Mouse (Mus musculus) heart, postnatal 14 days (tissue): Measurements from ENCODE around the gene Mycbp2. TPM values are rescaled to one million over a fixed set of nuclear protein-coding genes. Genes with fewer than 3 reads are reported as not detected.

Experiments used
- DNase-seq, 2 experiments: peaks; one replicate each; pipeline ENCODE4 v3.0.0; 2021 to 2022
- intact Hi-C: fragments of 180-260 bp; cut with DNase I; formaldehyde crosslinking; loops from one replicate; pipeline ENCODE4 v1.15.1; 2025
- total RNA-seq, 2 experiments: library from RNA; stranded (reverse); gene quantifications; 2 replicates each; pipeline ENCODE4 v1.2.3; 2021

Mycbp2 gene
- total RNA-seq, 2 experiments from 2014 or later, result 30.8 to 31.0 TPM

DNA sequence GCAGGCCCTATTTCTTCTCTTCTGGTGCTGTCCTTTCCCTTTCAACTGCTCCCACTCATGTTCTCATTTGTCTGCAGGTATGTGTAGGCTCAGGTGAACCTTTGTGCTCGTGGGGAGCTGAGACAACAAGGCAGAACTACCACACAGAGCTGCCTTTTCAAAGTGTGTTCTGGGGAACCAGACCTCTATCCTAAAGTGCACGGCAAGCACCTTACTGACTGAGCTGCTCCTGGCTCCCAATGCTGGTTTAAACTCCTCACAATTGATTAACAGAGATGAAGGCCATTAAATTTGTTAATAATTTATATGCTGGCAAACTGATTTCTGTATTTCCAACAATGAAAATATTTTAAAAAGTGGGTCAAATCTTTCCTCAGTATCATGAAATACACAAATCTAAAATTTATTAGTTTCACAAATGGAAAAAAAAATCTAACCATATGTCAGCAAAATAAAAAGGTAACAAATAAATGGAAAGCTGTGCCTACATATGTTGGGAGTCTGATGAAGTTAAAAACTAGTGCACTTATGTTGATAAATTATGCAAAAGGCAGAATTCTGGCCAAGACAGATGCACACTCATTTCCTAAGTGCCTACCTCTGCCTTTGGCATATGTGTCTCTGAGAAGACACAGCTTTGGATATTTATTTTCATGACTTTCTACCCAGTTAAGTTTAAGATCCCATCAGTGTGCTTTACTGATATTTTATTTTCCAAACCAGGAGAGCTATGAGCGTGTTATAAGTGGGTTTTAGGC is 233.8 kb downstream of the Mycbp2 start:
- no peak for DNase-seq
- intact Hi-C loops, result no loop called here

DNA sequence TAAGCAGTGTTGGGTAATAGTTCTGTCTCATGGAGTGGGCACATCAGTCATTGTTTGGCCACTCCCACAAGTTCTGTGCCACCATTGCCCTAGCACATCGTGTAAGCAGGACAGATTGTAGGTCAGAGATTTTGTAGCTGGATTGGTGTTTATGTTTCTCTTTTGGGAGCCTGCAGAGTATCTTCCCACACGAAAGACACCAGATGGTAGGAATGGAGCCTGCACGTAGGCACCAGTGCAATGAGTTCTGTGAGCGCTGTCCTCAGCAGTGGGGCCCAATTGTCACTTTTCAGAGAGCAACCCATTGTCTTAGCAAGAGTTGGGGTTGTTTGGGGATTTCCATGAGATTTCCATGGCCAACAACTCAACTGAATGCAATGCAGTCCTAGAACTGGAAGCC is 236.6 kb downstream of the Mycbp2 start:
- DNase-seq, result no peak
- intact Hi-C loops, result no loop called here

DNA sequence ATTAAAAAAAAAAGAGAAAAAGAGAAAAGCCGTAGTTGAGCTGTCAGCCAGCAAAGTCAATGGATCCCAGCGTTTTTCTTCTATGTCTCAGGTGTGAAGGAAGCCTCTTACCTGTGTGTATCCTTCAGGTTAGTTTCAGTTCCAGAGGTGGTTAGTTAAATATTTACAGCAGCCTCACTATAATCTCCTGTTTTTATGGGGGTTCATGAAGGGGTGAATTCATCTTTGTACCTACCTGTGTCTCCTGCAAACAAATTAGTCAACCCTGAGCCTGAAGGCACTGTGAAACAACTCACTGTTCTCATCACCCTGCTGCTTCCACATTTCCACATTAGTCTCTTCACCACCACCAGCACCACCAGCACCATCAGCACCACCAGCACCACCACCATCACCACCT is 240.3 kb downstream of the Mycbp2 start:
- no peak for DNase-seq
- intact Hi-C loops, result no loop called here

DNA sequence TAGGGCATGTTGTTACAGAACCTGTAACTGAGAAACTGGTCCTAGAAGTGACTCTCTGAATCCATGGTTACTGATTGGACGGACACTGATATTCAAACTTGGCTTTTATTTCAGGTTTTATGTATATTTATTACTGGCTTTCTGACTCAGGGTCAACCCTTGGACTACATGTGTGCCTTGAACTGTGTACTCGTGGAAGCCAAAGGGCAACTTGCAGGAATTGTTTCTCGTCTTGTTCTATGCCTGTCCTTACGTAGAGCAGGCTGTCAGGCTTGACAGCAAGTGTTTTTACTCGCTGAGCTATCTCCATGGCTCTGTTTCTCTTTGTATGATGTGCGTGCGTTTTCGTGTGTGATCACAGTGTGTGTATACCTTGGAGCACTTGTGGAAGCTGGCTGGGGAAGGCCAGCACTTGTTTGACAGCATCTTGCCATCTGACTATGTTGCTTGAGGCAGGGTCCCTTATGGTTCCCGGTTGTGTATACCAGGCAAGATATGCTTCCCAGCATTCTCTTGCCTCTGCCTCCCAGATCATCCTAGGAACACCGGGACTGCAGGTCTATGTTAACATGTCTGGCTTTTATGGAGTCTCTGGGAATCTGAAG is 243.8 kb downstream of the Mycbp2 start:
- no peak for DNase-seq
- intact Hi-C loops, result no loop called here

DNA sequence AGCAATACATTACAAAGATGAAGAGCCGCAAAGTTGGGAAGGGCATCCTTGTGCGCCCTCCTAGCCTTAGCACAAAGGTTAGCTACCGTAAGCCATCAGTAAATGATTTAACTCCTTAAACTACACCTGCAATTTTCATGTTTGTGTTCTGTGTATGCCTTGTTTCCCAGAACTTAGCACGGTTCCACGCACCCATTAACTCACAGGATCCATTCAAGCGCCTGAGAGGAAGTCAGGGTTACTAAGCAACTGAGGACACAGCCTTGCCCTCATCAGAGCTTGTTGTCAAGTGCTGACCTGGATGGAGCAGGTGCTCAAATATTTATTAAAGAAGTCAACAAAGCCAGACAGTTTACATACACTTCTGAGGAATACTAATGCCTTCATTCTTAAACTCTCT is 244.4 kb downstream of the Mycbp2 start:
- no peak for DNase-seq
- intact Hi-C loops, result no loop called here

DNA sequence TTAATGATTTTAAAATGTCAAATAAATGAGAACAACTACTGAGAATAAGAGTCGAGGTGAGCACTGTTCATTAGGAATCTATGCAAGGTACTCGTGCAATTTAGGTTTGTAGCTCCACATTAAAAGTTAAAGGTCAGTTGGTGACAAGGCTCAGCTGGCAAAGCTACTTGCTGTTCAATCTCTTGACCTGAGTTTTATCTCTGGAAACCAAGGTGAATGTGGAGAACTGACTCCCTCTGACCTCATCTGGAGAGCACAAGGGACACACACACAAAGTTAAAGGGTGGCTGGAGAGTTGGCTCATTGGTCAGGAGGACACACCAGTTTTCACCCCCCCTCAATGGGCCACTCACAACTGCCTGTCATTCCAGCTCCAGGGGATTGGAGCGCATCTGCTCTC is 245.4 kb downstream of the Mycbp2 start:
- intact Hi-C loops, result no loop called here
- DNase-seq, result no peak

DNA sequence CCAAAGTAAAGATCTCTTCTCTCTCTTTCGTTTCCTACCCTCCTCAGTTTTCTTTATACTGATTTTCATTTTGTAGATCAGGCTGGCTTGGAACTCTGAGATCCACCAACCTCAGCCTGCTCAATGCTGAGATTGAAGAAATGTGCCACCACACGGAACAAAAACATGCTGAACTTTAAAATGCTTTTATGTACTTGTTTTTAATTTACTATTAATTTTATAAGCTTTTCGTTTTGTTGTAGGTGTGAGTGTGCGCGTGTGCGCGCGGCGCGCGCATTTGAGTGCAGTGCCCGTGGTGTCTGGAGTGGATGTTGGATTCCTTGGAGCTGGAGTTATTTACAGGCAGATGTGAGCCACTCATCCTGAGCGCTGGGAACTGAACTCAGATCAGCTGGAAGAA is 246.3 kb downstream of the Mycbp2 start:
- intact Hi-C loops, result no loop called here
- DNase-seq, result no peak

DNA sequence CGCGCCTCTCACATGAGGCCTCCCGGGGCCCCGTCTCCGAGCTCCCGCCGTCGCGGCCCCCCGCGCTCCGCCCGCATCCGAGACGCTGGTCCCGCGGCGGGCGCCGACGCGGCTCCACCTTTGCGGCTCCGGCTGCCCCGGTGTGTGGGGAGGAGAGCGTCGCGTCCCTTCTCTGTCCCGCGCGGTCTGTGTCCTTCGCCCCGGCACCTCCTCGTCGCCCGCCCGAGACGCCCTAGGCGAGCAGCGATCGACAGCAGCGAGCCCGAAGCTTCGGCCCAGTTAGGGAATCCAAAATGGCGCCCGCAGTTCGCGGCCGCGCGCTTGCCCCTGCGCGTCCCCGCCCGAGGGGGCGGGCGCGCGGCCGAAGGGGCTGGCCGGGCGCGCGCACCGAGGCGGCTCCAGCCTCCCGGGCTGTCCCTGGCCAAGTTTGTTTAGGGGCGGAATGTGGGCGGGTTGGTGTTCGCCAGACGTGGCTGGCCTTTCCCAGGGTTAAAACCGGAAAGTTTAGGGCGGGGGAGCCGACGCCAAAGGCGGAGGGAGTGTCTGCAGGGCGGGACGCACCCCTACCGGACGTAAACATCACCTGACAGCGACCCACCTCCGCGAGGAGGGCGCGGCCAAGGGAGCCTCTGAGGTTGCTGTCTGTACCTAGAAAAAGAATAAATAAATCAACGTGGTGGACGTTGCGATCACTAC is 247.2 kb downstream of the Mycbp2 start, which contains the start of gene Fbxl3:
TSS of gene Fbxl3 (minus strand) at position 329 of the 696 bp plus-strand sequence.
- intact Hi-C loops, result no loop called here
- peak; percentile 93 to 94 for DNase-seq

DNA sequence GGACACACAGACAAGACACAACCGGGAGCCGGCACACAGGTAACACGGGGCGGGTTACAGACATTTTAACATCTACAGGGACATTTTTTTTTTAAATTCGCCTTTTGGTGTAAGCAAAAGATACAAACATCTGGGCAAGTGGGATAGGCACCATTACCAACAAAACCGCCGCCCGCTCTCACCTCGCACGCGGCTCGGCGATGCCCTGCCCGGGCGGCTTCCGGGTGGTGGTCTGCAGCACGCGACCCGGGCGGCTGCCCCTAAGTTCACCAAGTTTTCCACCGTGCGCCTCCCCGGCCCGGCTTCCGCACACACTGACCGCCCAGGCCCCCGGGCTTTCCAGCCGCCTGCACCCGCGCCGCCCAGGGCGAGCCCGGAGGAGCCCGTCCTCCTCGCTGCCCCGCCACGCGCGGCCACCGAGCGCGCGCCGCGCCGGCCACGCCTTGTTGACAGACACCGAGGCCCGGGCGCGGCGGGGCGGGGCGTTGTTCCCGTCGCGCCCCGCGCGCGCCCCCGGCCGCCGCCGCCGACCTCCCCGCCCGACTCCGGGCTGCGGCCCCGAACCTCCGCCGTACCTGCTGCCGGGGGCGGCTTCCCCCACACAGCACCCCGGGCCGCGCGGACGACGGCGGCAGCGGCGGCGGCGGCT is 247.9 kb downstream of the Mycbp2 start:
- intact Hi-C loops, result no loop called here
- DNase-seq, result peak; percentile 90 to 94

DNA sequence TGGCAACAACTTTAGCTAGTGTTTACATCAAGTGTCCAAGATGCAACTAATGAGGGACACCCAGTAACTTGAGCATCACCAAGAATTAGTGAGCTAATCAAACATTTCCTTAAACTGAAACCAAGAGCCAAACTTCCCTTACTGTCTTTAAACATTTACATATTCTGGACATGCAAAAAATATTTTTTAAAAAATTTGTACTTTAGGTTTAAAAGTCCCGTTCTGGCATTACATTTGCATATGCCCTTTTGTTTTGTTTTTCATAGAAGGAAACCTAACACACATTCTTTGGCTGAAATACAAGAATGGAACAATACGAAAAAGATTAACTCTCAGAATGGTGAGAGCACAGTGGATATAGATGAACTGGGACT is 248.4 kb downstream of the Mycbp2 start:
- intact Hi-C loops, result no loop called here
- no peak for DNase-seq

DNA sequence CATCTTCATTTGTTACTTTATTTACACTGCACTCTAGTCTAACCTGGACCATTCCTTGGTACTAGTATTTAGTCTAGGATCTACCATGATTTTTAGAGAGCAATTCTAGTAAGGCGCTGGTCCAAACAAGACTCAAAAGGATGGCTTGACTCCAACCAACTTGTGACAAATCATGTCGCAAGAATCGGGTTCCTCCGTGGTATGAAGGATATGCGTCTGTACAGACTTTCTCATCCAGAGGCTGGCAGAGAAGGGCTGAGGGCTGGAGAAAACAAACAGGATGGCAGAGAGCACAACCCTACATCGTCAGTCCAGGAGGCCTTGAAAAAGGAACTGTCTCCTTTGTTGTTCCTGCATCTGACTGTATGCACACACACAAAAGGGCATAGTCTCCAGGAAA is 250.0 kb downstream of the Mycbp2 start:
- peak in 1 of 2 experiments; percentile 17 for DNase-seq
- intact Hi-C loops, result loop anchor here (2.0 kb wide), 1 partner anchor 26 kb away; the partner anchor contains the start of gene Cln5

DNA sequence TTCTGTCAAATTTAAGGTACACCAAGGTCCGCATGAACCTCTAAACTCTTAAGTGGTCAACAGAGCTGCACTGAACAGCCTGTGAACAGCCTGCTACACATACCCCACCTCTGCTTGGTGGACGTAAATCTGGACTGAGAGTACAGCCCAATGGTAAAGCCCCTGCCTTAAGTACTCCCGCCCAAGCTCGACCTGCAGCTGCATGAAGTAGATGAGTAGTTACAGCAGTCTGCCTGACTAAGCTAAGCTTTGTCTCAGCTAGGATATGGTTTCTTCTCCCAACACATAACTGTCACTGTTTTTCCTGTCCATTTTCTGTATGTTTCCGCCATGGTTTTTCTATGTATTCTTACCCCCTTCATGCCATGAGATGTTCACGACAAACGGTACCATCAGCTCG is 250.8 kb downstream of the Mycbp2 start:
- DNase-seq, result no peak
- intact Hi-C loops, result loop anchor here (2.0 kb wide), 1 partner anchor 25 kb away; the partner anchor contains the start of gene Cln5

DNA sequence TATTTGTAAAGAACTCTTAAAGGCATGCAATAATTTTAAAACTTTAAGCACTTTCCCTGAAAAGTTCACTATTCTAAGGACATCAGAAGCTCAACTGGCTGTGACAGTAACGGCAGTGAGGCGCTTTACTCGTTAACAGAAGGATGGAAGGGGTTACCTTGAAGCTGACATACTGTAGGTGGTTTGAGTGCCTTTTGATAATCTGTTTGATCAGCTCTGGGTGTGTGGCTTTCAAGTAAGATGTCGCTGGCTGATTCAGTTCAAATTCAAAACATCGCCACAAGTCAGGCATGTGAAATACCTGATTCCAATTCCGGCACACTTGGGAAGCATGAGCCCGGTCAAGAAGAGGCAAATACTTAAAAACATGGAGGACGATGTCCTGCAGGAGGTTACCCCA is 251.6 kb downstream of the Mycbp2 start:
- intact Hi-C loops, result no loop called here

DNA sequence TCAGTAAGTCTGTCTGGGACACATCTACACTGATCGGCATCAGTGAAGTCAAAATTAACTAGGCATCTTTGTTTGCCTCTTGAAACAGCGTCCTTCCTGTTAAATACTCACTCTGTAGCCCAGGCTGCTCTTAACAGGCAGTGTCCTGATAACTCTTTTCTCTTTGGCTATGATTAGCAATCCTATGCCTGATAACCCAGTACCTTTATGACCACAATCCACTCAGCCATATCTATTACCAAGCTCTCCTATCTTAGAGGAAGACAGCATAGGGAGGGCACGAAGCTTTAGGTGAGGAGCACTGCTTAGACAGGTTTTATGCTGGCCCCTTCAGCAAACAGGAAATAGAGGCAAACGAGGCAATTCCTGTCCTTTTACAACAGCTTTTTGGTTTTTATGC is 252.9 kb downstream of the Mycbp2 start:
- no peak for DNase-seq
- intact Hi-C loops, result no loop called here

More for the DNA sequence above, 251.6 kb downstream of the Mycbp2 start:
- no peak for DNase-seq

DNA sequence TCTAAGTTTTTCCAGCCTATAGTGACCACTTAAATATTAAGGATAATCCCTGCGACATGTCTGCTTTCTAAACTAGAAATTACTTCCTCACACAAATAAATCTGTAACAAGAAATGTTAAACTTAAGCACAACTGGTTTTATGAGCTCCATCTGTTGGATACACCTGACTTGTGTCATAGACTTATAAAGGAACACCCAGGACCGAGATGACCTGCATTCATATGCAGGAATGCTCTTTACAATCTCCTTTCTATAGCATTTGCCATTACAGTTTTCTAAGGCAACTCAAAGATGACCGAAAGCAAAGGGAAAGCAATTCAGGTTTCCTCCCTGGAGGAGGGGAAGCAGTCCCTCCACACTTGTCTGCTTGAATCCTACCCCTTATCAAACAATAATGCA is 253.4 kb downstream of the Mycbp2 start:
- intact Hi-C loops, result no loop called here
- DNase-seq, result no peak

DNA sequence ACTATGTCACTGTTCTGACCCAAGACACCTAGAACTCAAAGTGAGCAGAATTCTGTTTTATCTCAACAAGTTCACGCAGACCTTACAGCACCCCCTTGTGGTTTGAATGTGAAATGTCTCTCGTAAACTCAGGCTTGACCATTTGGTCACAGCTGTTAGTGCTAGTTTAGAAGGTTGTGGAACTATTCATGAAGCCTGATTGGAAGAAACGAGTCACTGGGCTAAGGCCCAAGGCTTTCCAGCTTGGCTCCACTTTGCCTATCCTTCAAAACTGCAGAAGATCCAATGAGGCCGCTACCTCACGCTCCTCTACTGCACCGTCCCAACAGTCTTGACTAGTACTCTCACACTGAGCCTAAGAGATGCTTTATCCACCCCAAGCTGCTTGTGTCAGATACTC is 258.0 kb downstream of the Mycbp2 start:
- DNase-seq, result peak; percentile 57 to 76
- intact Hi-C loops, result no loop called here

DNA sequence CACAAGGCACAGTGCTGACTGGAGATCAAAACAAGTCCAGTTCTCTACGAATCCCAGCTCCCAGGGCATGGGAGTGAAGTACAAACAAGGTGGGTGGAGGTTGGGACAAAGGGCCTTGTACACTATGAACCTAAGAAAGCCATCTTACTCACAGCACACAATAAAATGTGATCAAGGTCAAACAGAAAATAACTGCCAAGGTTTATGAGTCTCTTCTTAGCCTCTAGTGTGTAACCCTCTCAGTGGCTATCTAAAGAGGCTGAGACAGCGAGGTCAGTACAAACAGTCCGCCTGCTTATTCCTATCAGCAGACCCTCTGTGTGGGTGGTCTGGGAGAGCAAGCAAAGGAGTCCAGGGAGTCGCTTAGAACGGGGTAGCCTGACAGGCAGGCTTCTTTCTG is 258.8 kb downstream of the Mycbp2 start:
- intact Hi-C loops, result no loop called here
- no peak for DNase-seq

DNA sequence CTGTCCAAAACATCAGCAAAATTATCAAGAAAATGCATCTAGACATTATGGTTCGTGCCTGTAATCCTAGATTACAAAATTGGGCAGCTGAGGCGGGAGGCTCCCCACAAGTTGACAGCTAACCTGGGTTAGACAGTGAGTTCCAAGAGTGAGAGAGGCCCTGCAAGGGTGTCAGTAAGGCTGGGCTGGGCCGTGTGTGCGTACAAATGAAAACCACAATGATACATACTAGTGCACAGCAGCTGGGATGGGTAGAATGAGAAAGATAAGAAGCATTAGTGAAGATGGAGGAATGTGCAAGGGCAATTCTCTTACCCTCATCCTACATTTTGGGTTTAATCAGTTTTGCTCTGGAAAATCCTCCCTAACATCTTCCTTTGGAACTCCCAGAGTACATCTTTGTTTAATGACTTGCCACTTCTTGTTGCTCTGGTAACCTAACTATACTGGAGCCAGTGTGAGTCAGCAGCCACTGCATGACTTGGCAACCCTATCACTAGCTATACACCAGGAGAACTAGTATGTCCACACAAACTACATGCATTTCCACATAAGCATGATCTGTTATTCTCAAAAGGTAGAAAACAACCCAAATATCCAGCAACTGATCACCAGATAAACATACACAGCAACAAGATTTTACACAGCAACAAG is 259.8 kb downstream of the Mycbp2 start:
- intact Hi-C loops, result no loop called here
- DNase-seq, result no peak

DNA sequence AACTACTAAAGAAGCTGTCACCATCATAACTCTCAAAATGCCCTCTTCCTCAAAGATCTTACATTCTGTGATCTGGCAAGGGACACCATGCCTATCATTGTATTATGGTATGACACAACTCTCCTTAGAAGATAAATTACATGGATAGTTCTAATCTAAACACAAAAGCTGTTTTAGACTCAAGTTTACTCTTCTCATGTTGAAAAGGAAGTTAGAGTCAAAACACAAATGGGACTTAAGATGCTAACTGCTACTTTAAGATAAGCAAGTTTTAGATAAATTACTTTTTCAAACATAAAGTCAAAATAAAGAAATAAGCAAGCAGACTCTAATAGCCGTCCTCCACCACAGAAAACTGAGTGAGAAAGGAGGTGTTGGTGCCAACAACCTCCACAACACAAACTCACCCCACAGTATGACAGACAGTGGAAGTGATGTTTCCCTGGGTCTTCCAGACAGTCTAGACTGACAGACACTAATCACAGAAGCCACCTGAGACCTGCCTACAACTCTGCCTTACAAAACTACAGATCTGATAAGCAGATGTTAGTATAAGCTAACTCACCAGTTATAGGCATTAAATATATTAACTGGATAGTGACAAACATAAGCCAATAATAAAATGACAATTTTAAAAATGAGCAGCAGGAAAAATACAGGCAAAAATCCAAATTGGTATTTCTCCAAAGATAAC is 260.6 kb downstream of the Mycbp2 start:
- no peak for DNase-seq
- intact Hi-C loops, result no loop called here
